Mouse (Mus musculus): ENCODE measurements around the gene Med24. TPM values are rescaled to one million over a fixed set of nuclear protein-coding genes. Genes with fewer than 3 reads are reported as not detected.
"Not testable (repeated sequence)": the region's sequence is repeated elsewhere in the genome, so short reads cannot be mapped to it uniquely, and the experiment has no call there.

The Med24 gene
- polyA plus RNA-seq, 1 experiment from 2014 or later: 80.0 TPM

GRCm38 (mm10) chr11:98741051-98741620 lies 11.9 kb upstream of the Med24 start:
- H3K4me2 ChIP-seq (replicated peaks): peak overlapping the region; percentile 77
- WGBS: 1% methylated on average over 17 of the region's 17 CpGs
- peak overlapping the region; percentile 92 for H3K27ac ChIP-seq
- H3K9me3 ChIP-seq: no peaks in the 10 kb centered on the region
- H3K4me3 ChIP-seq: peak overlapping the region; percentile 91
- H3K36me3 ChIP-seq: no peaks in the 10 kb centered on the region
- no peaks in the 10 kb centered on the region for H3K27me3 ChIP-seq (replicated peaks)
- H3K9ac ChIP-seq: peak overlapping the region; percentile 96
- no peak for ATAC-seq (ENCODE audit: low FRiP score, low read depth)
- peaks cover 67% of the 10 kb centered on the region for H3K4me1 ChIP-seq

GRCm38 (mm10) chr11:98740393-98741050 lies 11.3 kb upstream of the Med24 start, which contains the start of gene Thra:
Gene Thra (plus strand): TSS chr11:98740638.
- peak within 1 kb of the TSS; percentile 91 for H3K4me3 ChIP-seq
- H3K4me1 ChIP-seq: peaks cover 61% of the 10 kb centered on the region
- 0 out of 2 replicates have a peak, but pooled peaks have one; percentile 35 for ATAC-seq (ENCODE audit: low FRiP score, low read depth)
- H3K36me3 ChIP-seq: no peaks in the 10 kb centered on the region
- no peaks in the 10 kb centered on the region for H3K27me3 ChIP-seq (replicated peaks)
- peak within 1 kb of the TSS; percentile 92 for H3K27ac ChIP-seq
- peak within 1 kb of the TSS; percentile 96 for H3K9ac ChIP-seq
- H3K9me3 ChIP-seq: no peaks in the 10 kb centered on the region
- 2% methylated on average over 22 of the region's 22 CpGs for WGBS
- peak within 1 kb of the TSS; percentile 77 for H3K4me2 ChIP-seq (replicated peaks)

GRCm38 (mm10) chr11:98740026-98740392 lies 10.8 kb upstream of the Med24 start:
- Histone ChIP-seq H3K9ac (peak overlapping the region; percentile 96), H3K4me2 (replicated peaks) (peak overlapping the region; percentile 77), H3K9me3 (no peaks in the 10 kb centered on the region), H3K27ac (peak overlapping the region; percentile 92), H3K4me1 (peaks cover 56% of the 10 kb centered on the region), H3K27me3 (replicated peaks) (no peaks in the 10 kb centered on the region), H3K4me3 (peak overlapping the region; percentile 91), H3K36me3 (no peaks in the 10 kb centered on the region)
- peak; percentile 14; the same call in 1 of the 2 replicates for ATAC-seq (ENCODE audit: low FRiP score, low read depth)
- WGBS: 7% methylated on average over 8 of the region's 8 CpGs

DNA sequence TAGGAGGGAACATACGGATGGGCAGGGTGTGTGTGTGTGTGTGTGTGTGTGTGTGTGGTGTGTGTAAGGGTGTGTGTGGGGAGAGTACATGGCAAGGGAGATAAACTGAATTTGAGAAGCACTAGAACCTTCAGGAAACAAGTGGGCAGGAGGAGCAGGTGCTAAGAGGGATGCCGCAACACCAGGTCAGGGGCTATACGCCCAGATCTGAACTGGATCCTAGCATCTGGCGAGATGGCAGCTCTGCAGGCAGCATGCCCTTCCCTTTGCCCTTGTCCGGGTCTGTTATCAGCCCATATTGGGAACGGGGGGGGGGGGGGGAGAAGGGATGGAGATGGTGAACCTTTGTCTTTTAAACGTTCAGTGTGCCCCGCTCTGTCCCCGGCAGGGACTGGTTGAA lies 9.7 kb upstream of the Med24 start:
- WGBS: 69% methylated on average over 9 of the region's 9 CpGs
- H3K9ac ChIP-seq: peak overlapping the region; percentile 17; the same call in 1 of the 2 replicates
- H3K4me3 ChIP-seq: no peak overlapping the region
- no peak overlapping the region for H3K27ac ChIP-seq
- H3K4me2 ChIP-seq (replicated peaks): 0 out of 2 replicates have a peak overlapping the region, but pooled peaks have one; percentile 2
- H3K4me1 ChIP-seq: peaks cover 45% of the 10 kb centered on the region
- no peak for ATAC-seq (ENCODE audit: low FRiP score, low read depth)
- no peaks in the 10 kb centered on the region for H3K36me3 ChIP-seq
- no peaks in the 10 kb centered on the region for H3K27me3 ChIP-seq (replicated peaks)
- H3K9me3 ChIP-seq: no peaks in the 10 kb centered on the region

GRCm38 (mm10) chr11:98738428-98738911 lies 9.2 kb upstream of the Med24 start:
- 47% methylated on average over 4 of the region's 4 CpGs for WGBS
- Histone ChIP-seq H3K9ac (peak overlapping the region; percentile 17; the same call in 1 of the 2 replicates), H3K4me2 (replicated peaks) (0 out of 2 replicates have a peak overlapping the region, but pooled peaks have one; percentile 2), H3K27ac (no peak overlapping the region), H3K4me3 (no peak overlapping the region), H3K36me3 (no peaks in the 10 kb centered on the region), H3K4me1 (peaks cover 40% of the 10 kb centered on the region), H3K9me3 (no peaks in the 10 kb centered on the region), H3K27me3 (replicated peaks) (no peaks in the 10 kb centered on the region)
- ATAC-seq (ENCODE audit: low FRiP score, low read depth): no peak

- not testable (repeated sequence) for H3K4me2 ChIP-seq (replicated peaks); H3K4me3 ChIP-seq; ATAC-seq (ENCODE audit: low FRiP score, low read depth); H3K27me3 ChIP-seq (replicated peaks); H3K36me3 ChIP-seq; H3K9ac ChIP-seq; H3K9me3 ChIP-seq; H3K27ac ChIP-seq
- peaks cover 29% of the 10 kb centered on the region for H3K4me1 ChIP-seq
- WGBS: 91% methylated on average over 2 of the region's 2 CpGs
Measured at GRCm38 (mm10) chr11:98737220-98737619, 8.0 kb upstream of the Med24 start.

DNA sequence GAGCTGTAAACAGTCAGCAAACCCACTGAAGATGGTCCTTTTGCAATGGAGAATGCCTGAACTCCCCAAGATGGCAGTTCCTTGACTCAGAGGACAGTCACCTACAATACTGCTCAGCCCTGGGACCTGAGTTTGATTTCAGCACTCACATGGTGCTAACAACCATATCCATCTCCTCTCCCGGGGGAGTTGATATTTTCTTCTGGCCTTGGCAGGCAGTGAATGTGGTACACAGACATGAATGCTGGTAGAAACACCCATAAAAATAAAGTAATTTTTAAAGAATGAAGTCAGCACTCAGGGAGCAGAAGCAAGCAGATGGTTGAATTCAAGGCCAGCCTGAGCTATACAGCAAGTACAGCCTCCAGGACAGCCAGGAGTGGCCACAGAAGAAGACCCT lies 6.9 kb upstream of the Med24 start:
- Histone ChIP-seq H3K27me3 (replicated peaks) (no peaks in the 10 kb centered on the region), H3K27ac (no peak overlapping the region), H3K4me2 (replicated peaks) (no peak overlapping the region), H3K4me1 (peaks cover 25% of the 10 kb centered on the region), H3K36me3 (no peaks in the 10 kb centered on the region), H3K9me3 (no peaks in the 10 kb centered on the region), H3K9ac (no peak overlapping the region), H3K4me3 (no peak overlapping the region)
- WGBS: 92% methylated on average over 1 of the region's 1 CpGs
- no peak for ATAC-seq (ENCODE audit: low FRiP score, low read depth)

- Histone ChIP-seq H3K27ac (no peak overlapping the region), H3K4me3 (no peak overlapping the region), H3K36me3 (no peaks in the 10 kb centered on the region), H3K4me1 (peaks cover 14% of the 10 kb centered on the region), H3K9ac (no peak overlapping the region), H3K4me2 (replicated peaks) (no peak overlapping the region), H3K27me3 (replicated peaks) (no peaks in the 10 kb centered on the region), H3K9me3 (no peaks in the 10 kb centered on the region)
- ATAC-seq (ENCODE audit: low FRiP score, low read depth): no peak
- 96% methylated on average over 4 of the region's 4 CpGs for WGBS
Measured at GRCm38 (mm10) chr11:98735111-98735510, 5.9 kb upstream of the Med24 start.

DNA sequence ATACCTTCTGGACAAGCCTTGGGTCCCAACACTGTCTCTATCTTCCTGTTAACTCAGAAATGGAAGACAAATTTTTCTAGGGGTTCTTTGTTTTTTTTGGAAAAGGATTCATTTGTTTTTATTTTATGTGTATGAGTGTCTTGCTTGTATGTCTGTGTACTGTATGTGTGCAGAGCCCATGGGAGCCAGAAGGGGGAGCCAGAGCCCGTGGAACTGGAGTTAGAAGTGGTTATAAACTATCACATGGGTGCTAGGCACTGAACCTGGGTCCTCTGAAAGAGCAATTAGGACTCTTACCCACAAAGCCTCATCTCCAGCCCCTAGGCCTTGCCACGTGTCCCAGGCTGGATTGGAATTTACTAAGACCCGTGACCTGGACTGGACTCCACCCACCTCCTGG lies 4.8 kb upstream of the Med24 start:
- 76% methylated on average over 3 of the region's 3 CpGs for WGBS
- ATAC-seq (ENCODE audit: low FRiP score, low read depth): no peak
- Histone ChIP-seq H3K9ac (no peak overlapping the region), H3K36me3 (no peaks in the 10 kb centered on the region), H3K9me3 (no peaks in the 10 kb centered on the region), H3K4me3 (no peak overlapping the region; the same call in 1 of the 2 replicates), H3K4me1 (peaks cover 10% of the 10 kb centered on the region; the same call in 1 of the 2 replicates), H3K27me3 (replicated peaks) (no peaks in the 10 kb centered on the region), H3K27ac (no peak overlapping the region), H3K4me2 (replicated peaks) (no peak overlapping the region)

DNA sequence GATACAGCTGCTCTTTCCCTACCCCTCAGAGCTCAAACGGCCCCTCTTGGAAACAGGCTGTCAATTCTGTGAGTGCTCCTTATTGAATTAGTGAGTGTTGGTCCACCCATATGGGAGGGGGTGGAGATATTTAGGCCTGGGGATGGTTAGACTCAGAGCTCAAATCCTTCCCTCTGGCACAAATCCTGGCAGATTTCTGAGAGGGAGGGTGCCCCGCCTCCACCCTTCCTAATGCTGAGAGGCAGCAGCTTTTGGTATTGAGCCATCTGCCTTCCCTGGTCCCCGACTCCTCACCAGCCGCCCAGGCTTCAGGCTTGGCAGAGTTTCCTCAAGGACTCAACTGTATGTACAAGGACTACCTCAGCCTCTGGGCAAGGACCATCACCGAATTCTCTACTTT lies 1.9 kb upstream of the Med24 start:
- Histone ChIP-seq H3K27me3 (replicated peaks) (no peaks in the 10 kb centered on the region), H3K9me3 (no peaks in the 10 kb centered on the region), H3K4me2 (replicated peaks) (no peak overlapping the region), H3K9ac (no peak overlapping the region), H3K4me3 (no peak overlapping the region), H3K4me1 (peaks cover 4% of the 10 kb centered on the region), H3K27ac (no peak overlapping the region), H3K36me3 (peaks cover 13% of the 10 kb centered on the region)
- WGBS: 59% methylated on average over 5 of the region's 5 CpGs
- ATAC-seq (ENCODE audit: low FRiP score, low read depth): no peak

DNA sequence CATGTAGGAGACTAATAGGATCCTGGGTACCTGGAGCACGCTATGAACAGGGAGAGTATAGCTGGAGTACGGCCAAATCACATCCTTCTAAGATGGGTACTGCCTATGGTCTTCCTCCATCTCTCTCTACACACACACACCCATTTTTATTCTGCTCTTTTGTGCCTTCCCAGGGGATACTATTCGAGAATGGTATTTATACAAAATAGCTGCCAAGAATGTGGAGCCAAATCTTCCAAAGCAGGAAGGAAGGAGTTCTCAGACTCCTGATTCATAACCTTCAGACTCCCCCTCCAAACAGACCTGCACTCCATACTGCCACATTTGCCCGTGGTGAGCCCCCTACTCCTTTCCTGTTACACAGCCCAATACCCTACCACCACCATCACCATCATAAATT lies 1.5 kb upstream of the Med24 start:
- Histone ChIP-seq H3K4me1 (peaks cover 4% of the 10 kb centered on the region), H3K4me3 (no peak overlapping the region), H3K9me3 (no peaks in the 10 kb centered on the region), H3K36me3 (peaks cover 17% of the 10 kb centered on the region), H3K27me3 (replicated peaks) (no peaks in the 10 kb centered on the region), H3K4me2 (replicated peaks) (no peak overlapping the region), H3K27ac (no peak overlapping the region), H3K9ac (no peak overlapping the region)
- ATAC-seq (ENCODE audit: low FRiP score, low read depth): no peak
- 66% methylated on average over 4 of the region's 4 CpGs for WGBS

DNA sequence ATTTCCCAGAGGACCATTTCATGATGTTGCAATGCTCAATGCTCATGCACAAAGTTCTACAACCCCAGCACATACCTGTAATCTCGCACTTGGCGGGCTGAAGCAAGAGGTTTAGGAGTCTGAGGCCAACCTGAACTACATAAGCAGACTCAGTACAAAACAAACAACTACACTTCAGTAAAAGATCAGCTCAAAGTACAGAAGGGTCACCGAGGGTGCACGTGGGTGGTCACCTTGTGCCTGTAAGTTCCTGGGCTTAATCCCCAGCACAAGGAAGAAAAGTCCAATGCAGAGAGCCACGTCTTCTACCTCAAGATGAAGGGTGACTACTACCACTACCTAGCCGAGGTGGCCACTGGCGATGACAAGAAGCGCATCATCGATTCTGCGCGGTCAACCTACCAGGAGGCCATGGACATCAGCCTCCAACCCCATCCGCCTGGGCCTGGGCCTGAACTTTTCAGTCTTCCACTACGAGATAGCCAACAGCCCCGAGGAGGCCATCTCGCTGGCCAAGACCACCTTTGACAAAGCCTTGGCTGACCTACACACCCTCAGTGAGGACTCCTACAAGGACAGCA lies 3.2 kb downstream of the Med24 start:
- no peak overlapping the region for H3K9ac ChIP-seq
- H3K4me3 ChIP-seq: no peak overlapping the region
- WGBS: 95% methylated on average over 15 of the region's 15 CpGs
- H3K4me2 ChIP-seq (replicated peaks): no peak overlapping the region
- H3K27me3 ChIP-seq (replicated peaks): no peaks in the 10 kb centered on the region
- peaks cover 4% of the 10 kb centered on the region for H3K4me1 ChIP-seq
- ATAC-seq (ENCODE audit: low FRiP score, low read depth): no peak
- no peaks in the 10 kb centered on the region for H3K9me3 ChIP-seq
- H3K27ac ChIP-seq: no peak overlapping the region
- H3K36me3 ChIP-seq: peaks cover 40% of the 10 kb centered on the region
